In the genomic region with DNA sequence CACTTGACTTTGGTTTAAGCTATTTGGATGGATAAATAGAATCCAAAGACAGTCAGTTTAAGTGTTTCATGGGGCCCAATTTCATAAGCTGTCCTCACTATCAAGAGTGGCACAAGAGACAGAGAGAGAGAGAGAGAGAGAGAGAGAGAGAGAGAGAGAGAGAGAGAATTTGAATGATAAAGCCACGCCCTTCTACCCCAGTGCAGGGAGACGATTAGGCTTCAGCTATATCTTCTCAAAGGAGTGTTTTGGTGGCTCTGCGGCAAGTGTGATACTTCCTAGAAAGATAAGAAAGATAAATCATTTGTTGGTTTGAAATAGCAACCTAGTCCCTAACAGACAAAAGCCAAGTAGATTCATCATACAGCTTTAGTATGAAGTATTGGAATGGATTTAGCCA, we compare ENCODE assay signal across 24 mouse cellular contexts. TPM values are rescaled to one million over a fixed set of nuclear protein-coding genes. Genes with fewer than 3 reads are reported as not detected.
DNase-seq lines count a peak whose midpoint lies in the region; ATAC-seq and TF ChIP-seq lines count a peak whose summit lies in the region.
"Had no signal": no experiment of that assay in that cellular context is flagged by ENCODE, and none has a peak within 500 bp of the region (broad histone marks: within the 10 kb centered on the region; RNA-seq: fewer than 3 reads in every experiment).

No protein-coding gene starts in this region.

- H3K9me3 ChIP-seq in stomach, embryonic 15.5 days = no peaks in the 10 kb centered on the region
- no peaks in the 10 kb centered on the region for H3K9me3 ChIP-seq in stomach, postnatal 0 days (ENCODE audit: control insufficient read depth, low read length)
- H3K9me3 ChIP-seq in liver, embryonic 14.5 days (ENCODE audit: control insufficient read depth, low read length) = no peaks in the 10 kb centered on the region
- H3K9me3 ChIP-seq in midbrain, embryonic 13.5 days = no peaks in the 10 kb centered on the region
- H3K9me3 ChIP-seq: embryonic facial prominence, embryonic 10.5 days; forebrain, embryonic 15.5 days; heart, embryonic 12.5 days; hindbrain, embryonic 12.5 days had no signal

- H3K36me3 ChIP-seq in stomach, embryonic 15.5 days = no peaks in the 10 kb centered on the region
- no peaks in the 10 kb centered on the region for H3K36me3 ChIP-seq in stomach, postnatal 0 days (ENCODE audit: control insufficient read depth, insufficient read depth, low read length)
- H3K36me3 ChIP-seq in liver, embryonic 14.5 days (replicated peaks; ENCODE audit: control insufficient read depth, insufficient read depth, low read depth) = no peaks in the 10 kb centered on the region
- H3K36me3 ChIP-seq in midbrain, embryonic 13.5 days = no peaks in the 10 kb centered on the region
- H3K36me3 ChIP-seq: embryonic facial prominence, embryonic 10.5 days; forebrain, embryonic 15.5 days; heart, embryonic 12.5 days; hindbrain, embryonic 12.5 days had no signal

- 59% methylated on average over 3 of the region's 3 CpGs for WGBS in stomach, embryonic 15.5 days
- 46% methylated on average over 3 of the region's 3 CpGs for WGBS in stomach, postnatal 0 days
- WGBS in liver, embryonic 14.5 days (ENCODE audit: insufficient replicate concordance) = 2% methylated on average over 3 of the region's 3 CpGs
- 89% methylated on average over 3 of the region's 3 CpGs for WGBS in midbrain, embryonic 13.5 days

- DNase-seq in stomach, postnatal 0 days (ENCODE audit: low spot score) = no peak
- DNase-seq in liver, embryonic 14.5 days (ENCODE audit: low read depth in 3 of 3, low spot score in 3 of 3) = peak; percentile 79 to 86 (median 84)
- DNase-seq in urinary bladder, postnatal 25 days (ENCODE audit: low spot score) = no peak
- no peak for DNase-seq in gastrocnemius, postnatal 10 days
- no peak for DNase-seq in left cerebral cortex, postnatal 14 days (ENCODE audit: low spot score in 2 of 2)
- DNase-seq: adrenal gland, adult 2 months; cerebellum, adult 11-12 months; cerebellum, postnatal 36 days; heart, postnatal 14 days; kidney, postnatal 4 days; layer of hippocampus, adult 9-11 months; lung, adult 2 months; retina, postnatal 1 day; right cerebral cortex, postnatal 4 days; thymus, postnatal 4 days had no signal

- H3K27me3 ChIP-seq in stomach, embryonic 15.5 days (replicated peaks) = no peaks in the 10 kb centered on the region
- no peaks in the 10 kb centered on the region for H3K27me3 ChIP-seq in stomach, postnatal 0 days (ENCODE audit: control insufficient read depth, insufficient read depth, low read length)
- H3K27me3 ChIP-seq in liver, embryonic 14.5 days (ENCODE audit: control insufficient read depth, insufficient read depth, low read length) = no peaks in the 10 kb centered on the region
- no peaks in the 10 kb centered on the region for H3K27me3 ChIP-seq in midbrain, embryonic 13.5 days
- H3K27me3 ChIP-seq: CH12.LX; forebrain, embryonic 15.5 days; heart, embryonic 12.5 days; hindbrain, embryonic 12.5 days had no signal

- intact Hi-C loops in left cerebral cortex, postnatal 14 days (cut with DNase I) = no loop called here

- H3K27ac ChIP-seq in stomach, embryonic 15.5 days = no peak overlapping the region
- no peak overlapping the region for H3K27ac ChIP-seq in stomach, postnatal 0 days (replicated peaks)
- H3K27ac ChIP-seq in liver, embryonic 14.5 days = peak overlapping the region; percentile 87
- no peak overlapping the region for H3K27ac ChIP-seq in midbrain, embryonic 13.5 days
- H3K27ac ChIP-seq: embryonic facial prominence, embryonic 10.5 days; forebrain, embryonic 15.5 days; hindbrain, embryonic 12.5 days; left cerebral cortex, adult 2 months had no signal

- no peak for TF ChIP-seq EP300 in stomach, postnatal 0 days (optimal IDR thresholded peaks at IDR 0.05)
- TF ChIP-seq EP300 in liver, embryonic 14.5 days (IDR thresholded peaks at IDR 0.05; ENCODE audit: low read depth) = peak; percentile 92

- peak; percentile 81; the same call in 1 of the 2 replicates for ATAC-seq in stomach, embryonic 15.5 days (ENCODE audit: insufficient read depth, low FRiP score, low read depth)
- no peak for ATAC-seq in stomach, postnatal 0 days (ENCODE audit: low FRiP score, low TSS enrichment)
- peak; percentile 78 for ATAC-seq in erythroid progenitor cell, adult 5-6 weeks (replicated peaks; ENCODE audit: low FRiP score, poor library complexity, severe bottlenecking)
- ATAC-seq in liver, embryonic 14.5 days (ENCODE audit: insufficient read depth) = peak; percentile 95
- no peak for ATAC-seq in midbrain, embryonic 13.5 days
- ATAC-seq: forebrain, embryonic 15.5 days had no signal

- H3K9ac ChIP-seq in stomach, embryonic 15.5 days = no peak overlapping the region
- H3K9ac ChIP-seq in stomach, postnatal 0 days (ENCODE audit: low read length) = no peak overlapping the region
- H3K9ac ChIP-seq in liver, embryonic 14.5 days (replicated peaks) = peak overlapping the region; percentile 56
- H3K9ac ChIP-seq in midbrain, embryonic 13.5 days (replicated peaks) = no peak overlapping the region
- H3K9ac ChIP-seq: forebrain, embryonic 15.5 days; heart, embryonic 12.5 days; hindbrain, embryonic 12.5 days had no signal

- H3K4me2 ChIP-seq in stomach, embryonic 15.5 days = no peak overlapping the region
- no peak overlapping the region for H3K4me2 ChIP-seq in stomach, postnatal 0 days (replicated peaks; ENCODE audit: low read depth)
- H3K4me2 ChIP-seq in liver, embryonic 14.5 days (ENCODE audit: low read depth) = peak overlapping the region; percentile 77
- no peak overlapping the region for H3K4me2 ChIP-seq in midbrain, embryonic 13.5 days (replicated peaks)
- H3K4me2 ChIP-seq: forebrain, embryonic 15.5 days; heart, embryonic 12.5 days; hindbrain, embryonic 12.5 days had no signal

- no peak for TF ChIP-seq CTCF in stomach, postnatal 0 days (IDR thresholded peaks at IDR 0.05; ENCODE audit: low read depth)
- no peak for TF ChIP-seq CTCF in liver, embryonic 14.5 days (IDR thresholded peaks at IDR 0.05; ENCODE audit: low read depth)

- no peak overlapping the region for H3K4me3 ChIP-seq in stomach, embryonic 15.5 days (replicated peaks)
- H3K4me3 ChIP-seq in stomach, postnatal 0 days (ENCODE audit: low read depth, low read length) = no peak overlapping the region
- H3K4me3 ChIP-seq in liver, embryonic 14.5 days (ENCODE audit: insufficient read depth in 1 of 2, low read depth in 2 of 2, low read length in 2 of 2) = peak overlapping the region in 1 of 2 experiments; percentile 12; a peak in 2 of 4 replicates
- no peak overlapping the region for H3K4me3 ChIP-seq in midbrain, embryonic 13.5 days (replicated peaks)
- H3K4me3 ChIP-seq: embryonic facial prominence, embryonic 10.5 days; forebrain, embryonic 15.5 days; heart, embryonic 12.5 days; hindbrain, embryonic 12.5 days; left cerebral cortex, adult 2 months had no signal

- H3K4me1 ChIP-seq in stomach, embryonic 15.5 days = no peaks in the 10 kb centered on the region
- H3K4me1 ChIP-seq in stomach, postnatal 0 days (replicated peaks; ENCODE audit: control insufficient read depth, insufficient read depth) = no peaks in the 10 kb centered on the region
- H3K4me1 ChIP-seq in liver, embryonic 14.5 days (replicated peaks; ENCODE audit: control insufficient read depth in 2 of 2, insufficient read depth in 2 of 2, low read length in 1 of 2) = peaks cover 48 to 51% of the 10 kb centered on the region in 2 experiments
- H3K4me1 ChIP-seq in midbrain, embryonic 13.5 days (replicated peaks) = no peaks in the 10 kb centered on the region
- H3K4me1 ChIP-seq: forebrain, embryonic 15.5 days; heart, embryonic 12.5 days; hindbrain, embryonic 12.5 days had no signal

RNA-seq across cellular contexts. Expression of a gene that starts 24.0 kb away (rescaled TPM):
- polyA plus RNA-seq in stomach, embryonic 15.5 days (2015; fragmentation: Nextera tagmentation; extraction: Ambion mirVana) = 16.8 and 18.0 TPM in 2 replicates
- polyA plus RNA-seq in stomach, postnatal 0 days (2015; fragmentation: Nextera tagmentation; extraction: Ambion mirVana) = 10.6 and 12.0 TPM in 2 replicates
- total RNA-seq in erythroid progenitor cell, adult 5-6 weeks (2015; ENCODE audit: low replicate concordance) = 106 and 114 TPM in 2 replicates
- total RNA-seq in erythroid progenitor cell, adult 5-6 weeks (2017; ENCODE audit: low replicate concordance) = 166 and 174 TPM in 2 replicates
- polyA plus RNA-seq in liver, embryonic 14.5 days (2012; rRNA removed) = 7.2 and 7.8 TPM in 2 replicates
- 16.5 and 17.7 TPM in 2 replicates for polyA plus RNA-seq in liver, embryonic 14.5 days (2014; fragmentation: Nextera tagmentation; extraction: Ambion mirVana)
- polyA plus RNA-seq in midbrain, embryonic 13.5 days (2015; fragmentation: Nextera tagmentation; extraction: Ambion mirVana) = 19.2 and 21.3 TPM in 2 replicates
- 10 to 100 TPM; 16.0 to 19.0 TPM for total RNA-seq in gastrocnemius, postnatal 10 days (2021)
- 10 to 100 TPM; 19.7 to 20.4 TPM for total RNA-seq in left cerebral cortex, postnatal 14 days (2021)

Comparison
In these comparisons a context has a peak if more than half of its experiments do, and no peak if none do; other contexts are left out.
1. ATAC-seq: peak in stomach, embryonic 15.5 days (single experiment), erythroid progenitor cell, adult 5-6 weeks (single experiment) and liver, embryonic 14.5 days (single experiment); none in stomach, postnatal 0 days (single experiment) and midbrain, embryonic 13.5 days (single experiment).
2. DNase-seq: peak in liver, embryonic 14.5 days (3 of 3); none in stomach, postnatal 0 days (single experiment), urinary bladder, postnatal 25 days (single experiment), gastrocnemius, postnatal 10 days (single experiment) and left cerebral cortex, postnatal 14 days (0 of 2).